Mouse (Mus musculus): ENCODE measurements around the gene Kcnma1. TPM values are rescaled to one million over a fixed set of nuclear protein-coding genes. Genes with fewer than 3 reads are reported as not detected.

Gene Kcnma1
- total RNA-seq, 2 experiments from 2014 or later: 44.2 to 47.3 TPM

DNA sequence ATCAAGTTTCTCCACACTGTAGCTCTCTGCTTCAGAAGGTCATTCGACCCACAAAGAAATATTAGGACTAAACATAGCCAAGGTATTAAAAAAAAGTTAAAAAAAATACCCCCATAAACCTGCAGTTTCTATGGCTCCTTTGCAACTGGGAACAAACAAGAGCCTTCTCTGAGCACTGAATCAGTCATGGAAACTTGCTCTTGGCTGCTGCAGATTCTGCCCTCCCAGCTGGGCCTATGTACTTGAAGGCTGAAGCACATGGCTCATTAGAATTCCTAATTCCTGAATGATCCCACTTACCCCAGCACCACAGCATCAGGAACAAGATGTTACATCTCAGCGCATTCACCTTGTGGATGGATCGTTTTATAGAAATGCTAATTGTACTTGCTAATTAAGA, 448.4 kb downstream of the Kcnma1 start:
- no peak for DNase-seq
- intact Hi-C loops (cut with DNase I): no loop called here

- intact Hi-C loops (cut with DNase I): no loop called here
- DNase-seq: no peak
Measured at GRCm38 (mm10) chr14:23564474-23564873, 449.8 kb downstream of the Kcnma1 start.

GRCm38 (mm10) chr14:23563180-23563579, 451.1 kb downstream of the Kcnma1 start:
- intact Hi-C loops (cut with DNase I): no loop called here
- no peak for DNase-seq

- intact Hi-C loops (cut with DNase I): no loop called here
- DNase-seq: no peak
Measured at GRCm38 (mm10) chr14:23555647-23556046, 458.6 kb downstream of the Kcnma1 start.

GRCm38 (mm10) chr14:23552252-23552974, 461.9 kb downstream of the Kcnma1 start:
- DNase-seq: no peak
- intact Hi-C loops (cut with DNase I): no loop called here

DNA sequence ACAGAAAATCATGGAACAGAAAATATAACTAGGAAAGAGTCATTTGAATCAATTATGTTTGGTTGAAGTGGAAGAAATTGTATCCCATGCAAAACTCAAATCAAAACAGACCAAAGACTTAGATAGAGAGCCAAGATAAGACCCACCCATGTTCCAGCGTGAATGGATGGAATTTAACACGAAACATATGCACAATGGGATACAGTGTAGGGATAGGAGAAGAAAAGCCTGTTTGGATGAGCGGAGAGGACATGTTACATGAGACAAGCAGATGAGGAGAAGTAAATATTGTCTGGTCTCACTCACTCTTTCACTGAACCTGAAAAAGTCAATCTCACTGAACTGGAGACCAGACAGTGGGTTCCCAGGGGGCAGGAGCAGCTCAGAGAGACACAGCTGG, 463.8 kb downstream of the Kcnma1 start:
- DNase-seq: no peak
- intact Hi-C loops (cut with DNase I): no loop called here

DNA sequence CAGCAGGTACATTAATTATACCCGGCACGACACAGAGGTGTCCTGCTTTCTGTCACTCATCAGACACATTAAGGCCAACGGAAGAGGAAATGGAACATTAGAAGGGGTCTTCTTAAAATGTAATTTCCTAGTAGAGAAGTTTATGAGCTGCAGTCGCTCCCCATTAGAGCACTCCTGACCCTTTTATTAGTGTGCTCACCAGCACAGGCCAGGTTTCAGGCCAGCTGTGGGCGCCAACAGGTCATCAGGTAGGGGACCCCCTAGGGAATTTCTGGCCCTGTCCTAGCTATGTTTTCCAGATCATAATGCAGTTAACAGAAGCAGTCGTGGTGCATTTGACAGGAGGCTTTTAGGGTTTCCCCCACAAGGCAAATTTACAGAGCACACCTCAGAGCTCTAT, 472.2 kb downstream of the Kcnma1 start:
- intact Hi-C loops (cut with DNase I): no loop called here
- DNase-seq: no peak

GRCm38 (mm10) chr14:23539621-23540020, 474.7 kb downstream of the Kcnma1 start:
- DNase-seq: no peak
- intact Hi-C loops (cut with DNase I): no loop called here

- intact Hi-C loops (cut with DNase I): loop anchor here (5.0 kb wide), 1 partner anchor 106 kb away; no protein-coding TSS in a partner anchor
- DNase-seq: no peak
Measured at GRCm38 (mm10) chr14:23533346-23533745, 480.9 kb downstream of the Kcnma1 start.

DNA sequence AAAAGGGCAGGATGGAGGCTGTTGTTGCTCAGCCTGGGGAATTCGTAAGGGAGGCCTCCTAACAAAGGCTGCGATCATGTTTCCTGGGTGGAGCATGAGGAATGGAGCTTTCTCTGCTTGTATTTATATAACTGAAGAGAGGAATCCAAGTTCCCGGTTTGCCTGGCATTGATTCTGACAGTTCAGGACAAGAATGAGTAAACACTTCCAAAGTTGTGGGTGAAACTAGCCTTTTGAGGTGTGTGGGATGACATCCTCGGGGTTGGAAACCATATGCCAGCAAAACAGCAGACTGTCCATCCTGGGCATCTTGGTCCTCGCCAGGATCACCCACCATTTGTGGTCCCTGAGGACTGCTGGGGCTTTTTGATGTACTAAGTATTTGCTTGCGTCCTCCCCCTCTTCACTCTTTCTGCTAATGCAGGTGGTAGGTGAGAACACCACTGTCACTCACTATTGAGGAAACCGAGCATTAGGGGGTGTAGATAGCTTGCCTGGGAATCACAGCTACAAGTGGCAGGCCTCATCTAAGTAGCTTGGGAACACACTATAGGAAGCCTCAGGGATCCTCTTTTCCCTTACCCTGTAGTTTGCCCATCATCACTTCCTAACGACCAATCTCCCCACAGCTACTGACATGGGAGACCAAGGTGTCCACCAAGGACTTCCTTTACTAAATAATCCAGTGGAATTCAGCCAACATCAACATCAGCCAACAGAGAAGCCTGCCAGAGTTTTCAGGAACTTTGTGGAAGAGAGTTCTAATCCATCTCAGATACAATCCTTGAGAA, 482.4 kb downstream of the Kcnma1 start:
- intact Hi-C loops (cut with DNase I): loop anchor here (5.0 kb wide), 1 partner anchor 105 kb away; no protein-coding TSS in a partner anchor

DNA sequence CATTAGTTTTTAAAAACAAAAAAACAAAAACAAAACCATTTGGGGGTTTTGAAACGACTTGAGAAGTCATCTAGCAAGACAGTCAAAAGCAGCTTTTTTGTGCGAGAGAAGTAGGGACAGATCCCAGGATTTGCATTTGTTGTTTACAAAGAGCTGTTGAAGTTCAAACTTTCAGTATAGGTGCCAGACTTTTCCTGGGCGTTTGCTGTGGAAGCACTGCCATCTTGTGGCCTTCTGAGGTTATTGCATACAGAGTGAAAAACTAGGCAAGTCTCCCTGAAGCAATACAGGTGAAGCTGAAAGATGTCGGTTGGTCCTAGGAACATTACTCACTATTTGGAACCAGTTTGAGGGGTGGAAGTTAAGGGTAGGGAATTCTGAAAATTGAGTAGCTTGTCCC, 484.6 kb downstream of the Kcnma1 start:
- intact Hi-C loops (cut with DNase I): loop anchor here (5.0 kb wide), 1 partner anchor 102 kb away; no protein-coding TSS in a partner anchor

More for the DNA sequence above, 482.4 kb downstream of the Kcnma1 start:
- DNase-seq: no peak

DNA sequence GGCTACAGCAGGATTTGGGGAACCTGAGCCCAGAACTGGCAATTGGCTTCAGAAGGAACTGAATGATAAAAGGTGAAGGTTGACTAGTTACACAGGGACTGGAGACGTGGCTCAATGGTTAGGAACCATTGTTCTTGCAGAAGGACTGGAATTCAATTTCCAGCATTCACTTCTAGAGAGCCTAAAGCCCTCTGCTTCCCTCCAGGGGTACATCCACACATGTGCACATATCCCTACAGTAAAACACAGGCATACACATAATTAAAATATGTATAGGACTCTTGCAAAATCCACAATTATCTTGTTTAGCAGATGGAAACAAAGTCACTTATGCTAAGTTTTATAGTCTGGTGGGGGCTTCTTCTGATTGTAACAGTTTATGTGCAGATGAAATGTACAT, 485.1 kb downstream of the Kcnma1 start:
- no peak for DNase-seq
- intact Hi-C loops (cut with DNase I): no loop called here

More for the DNA sequence above, 484.6 kb downstream of the Kcnma1 start:
- peak in 1 of 2 experiments; percentile 32 for DNase-seq

DNA sequence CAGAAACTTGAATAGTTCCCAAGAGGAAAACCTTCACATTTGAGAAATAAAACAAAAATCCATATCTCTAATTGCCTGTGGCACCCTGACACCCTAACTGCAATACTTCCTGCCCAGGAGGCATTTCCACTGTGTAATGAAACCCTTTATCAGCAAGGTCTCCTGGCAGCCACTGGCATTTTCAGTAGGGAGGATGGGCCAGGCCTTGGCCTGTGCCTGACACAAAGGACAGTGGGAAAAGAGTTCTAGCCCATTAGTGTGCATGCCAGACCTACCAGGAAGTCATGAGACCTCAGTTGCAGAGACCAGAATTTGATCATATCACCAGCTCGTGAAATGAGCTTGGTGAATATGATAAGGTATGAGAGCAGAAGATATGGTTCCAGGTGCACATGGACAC, 488.4 kb downstream of the Kcnma1 start:
- DNase-seq: no peak
- intact Hi-C loops (cut with DNase I): no loop called here

GRCm38 (mm10) chr14:23523825-23524491, 490.3 kb downstream of the Kcnma1 start:
- no peak for DNase-seq
- intact Hi-C loops (cut with DNase I): no loop called here

- no peak for DNase-seq
- intact Hi-C loops (cut with DNase I): no loop called here
Measured at GRCm38 (mm10) chr14:23522606-23523159, 491.6 kb downstream of the Kcnma1 start.

GRCm38 (mm10) chr14:23521080-23521684, 493.1 kb downstream of the Kcnma1 start:
- intact Hi-C loops (cut with DNase I): no loop called here
- no peak for DNase-seq

DNA sequence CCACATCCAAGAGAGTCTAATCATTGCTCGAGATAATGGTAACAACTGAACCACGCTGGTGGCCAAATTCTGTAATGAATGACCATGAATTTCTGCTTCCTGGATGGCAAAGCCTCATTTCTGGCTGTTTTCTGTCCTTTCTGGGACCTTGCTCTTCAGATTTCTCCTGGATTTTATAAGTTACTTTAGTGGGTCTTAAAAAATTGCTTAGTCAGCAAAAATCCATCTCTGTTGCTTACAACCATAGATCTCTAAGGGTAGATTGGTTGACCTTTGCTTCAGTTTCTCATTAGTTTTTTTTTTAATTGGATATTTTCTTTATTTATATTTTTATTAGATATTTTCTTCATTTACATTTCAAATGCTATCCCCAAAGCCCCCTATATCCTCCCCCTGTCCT, 496.9 kb downstream of the Kcnma1 start:
- DNase-seq: no peak
- intact Hi-C loops (cut with DNase I): no loop called here

DNA sequence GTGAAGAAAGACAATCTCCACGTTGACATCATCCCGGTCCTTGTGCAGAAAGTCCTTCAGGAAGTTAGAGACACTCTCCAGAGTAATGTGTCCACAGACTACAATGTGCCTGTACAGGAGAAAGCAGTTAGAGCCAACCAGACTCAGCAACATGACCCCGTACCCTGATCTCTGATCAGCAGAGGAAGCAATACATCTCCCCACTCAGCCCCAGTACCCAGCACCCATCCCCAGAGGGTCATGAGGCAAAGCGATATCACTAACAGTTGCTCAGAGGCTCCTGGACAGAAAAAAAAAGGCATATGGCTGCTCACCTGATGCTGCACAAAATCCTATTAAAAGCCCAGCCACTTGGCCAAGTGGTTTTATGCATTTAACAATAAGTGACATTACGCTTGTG, 504.5 kb downstream of the Kcnma1 start:
- intact Hi-C loops (cut with DNase I): no loop called here
- DNase-seq: no peak

GRCm38 (mm10) chr14:23502236-23502790, 512.0 kb downstream of the Kcnma1 start:
- intact Hi-C loops (cut with DNase I): no loop called here
- DNase-seq: no peak

GRCm38 (mm10) chr14:23496801-23497200, 517.5 kb downstream of the Kcnma1 start:
- no peak for DNase-seq
- intact Hi-C loops (cut with DNase I): no loop called here
